Mouse (Mus musculus): ENCODE results near the gene Cyp1a2.

DNA sequence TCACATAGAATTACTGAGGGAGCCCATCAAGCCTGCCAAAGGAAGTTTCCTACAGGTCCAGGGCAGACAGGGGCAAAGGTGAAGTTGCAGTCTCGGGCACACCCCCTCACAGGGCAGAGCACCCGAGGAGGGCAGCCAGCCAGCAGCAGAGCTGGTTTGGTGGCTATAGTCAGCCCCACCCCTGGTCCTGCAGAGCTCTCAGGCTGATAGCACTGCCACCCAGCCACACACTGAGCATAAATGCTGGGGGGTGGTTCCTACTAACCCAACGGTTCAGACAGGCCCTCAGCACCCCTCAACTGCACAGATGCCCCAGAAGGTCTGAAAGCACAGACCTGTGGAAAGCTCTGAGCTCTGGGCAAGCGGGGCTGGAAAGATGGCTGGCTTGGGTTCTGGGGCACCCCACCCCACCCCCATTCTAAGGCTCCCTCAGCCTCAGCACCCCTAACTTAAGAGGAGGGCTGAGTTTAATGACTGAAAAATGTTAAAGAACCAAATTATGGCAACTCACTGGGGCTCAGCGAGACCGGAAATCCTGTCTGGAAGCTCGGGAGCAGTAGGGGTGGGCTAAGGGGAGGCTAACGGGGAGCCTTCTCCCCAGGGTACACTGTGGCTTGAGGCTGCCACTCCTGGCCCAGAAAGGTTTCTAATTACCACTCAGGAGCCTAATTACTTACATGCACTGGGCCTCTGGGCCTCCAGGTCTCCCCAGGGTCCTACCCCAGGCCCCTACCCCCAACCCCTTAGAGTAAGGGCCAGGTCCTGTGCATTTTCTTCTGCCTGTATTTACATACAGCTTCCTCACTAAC is 44.6 kb downstream of the Cyp1a2 start:
- TF ChIP-seq CHD2 (IDR thresholded peaks at IDR 0.05; ENCODE audit: low read depth, low read length) (no peak), MAFK (IDR thresholded peaks at IDR 0.05; ENCODE audit: insufficient read depth, low read depth, low read length) (no peak)
